Comparison of ENCODE assay signal across 20 mouse cellular contexts in genomic region chr19:6543518-6543917, GRCm38 (mm10). TPM values are rescaled to one million over a fixed set of nuclear protein-coding genes. Genes with fewer than 3 reads are reported as not detected.
DNase-seq lines count a peak whose midpoint lies in the region.
"Had no signal": no experiment of that assay in that cellular context is flagged by ENCODE, and none has a peak within 500 bp of the region (broad histone marks: within the 10 kb centered on the region; RNA-seq: fewer than 3 reads in every experiment).

No protein-coding gene starts in this region.

- intact Hi-C loops in left cerebral cortex, postnatal 4 days (cut with DNase I) = no loop called here

- DNase-seq in cerebellum, postnatal 36 days = peak; percentile 5 to 12
- DNase-seq in cerebellum, adult 9-11 months = no peak
- peak; percentile 42 to 46 for DNase-seq in kidney, adult 8-10 months
- no peak for DNase-seq in kidney, postnatal 14 days
- DNase-seq in left cerebral cortex, postnatal 4 days = peak; percentile 1
- DNase-seq in left cerebral cortex, adult 9 months (ENCODE audit: low spot score in 2 of 2) = no peak
- DNase-seq in adrenal gland, adult 2 months = no peak
- DNase-seq: heart, postnatal 36 days; liver; lung, adult 18-20 months; right cerebral cortex, postnatal 14 days; thymus, postnatal 25 days had no signal

- no peak overlapping the region for H3K4me3 ChIP-seq in brown adipose tissue, adult 24 weeks (ENCODE audit: insufficient read depth, low read depth, low read length)
- H3K4me3 ChIP-seq: embryonic facial prominence, embryonic 10.5 days; forebrain, embryonic 15.5 days; heart, embryonic 13.5 days; midbrain, embryonic 10.5 days; neural tube, embryonic 13.5 days had no signal

- peaks cover 14% of the 10 kb centered on the region for H3K4me1 ChIP-seq in brown adipose tissue, adult 24 weeks (ENCODE audit: control insufficient read depth, insufficient read depth, insufficient read length, low read length)
- H3K4me1 ChIP-seq: heart, embryonic 13.5 days; neural tube, embryonic 13.5 days had no signal

- 0 out of 2 replicates have a peak overlapping the region, but pooled peaks have one; percentile 30 for H3K27ac ChIP-seq in brown adipose tissue, adult 24 weeks (replicated peaks; ENCODE audit: low read depth, low read length)
- H3K27ac ChIP-seq: embryonic facial prominence, embryonic 10.5 days; forebrain, embryonic 15.5 days; heart, embryonic 13.5 days; midbrain, embryonic 10.5 days; neural tube, embryonic 13.5 days had no signal

RNA-seq across cellular contexts. Expression of gene Slc22a12, which starts 0.7 kb away (rescaled TPM):
- under 1 TPM in 1 of 2 experiments, not detected in 1; 0.30 TPM for total RNA-seq in left cerebral cortex, postnatal 4 days (2021)
- polyA plus RNA-seq in brown adipose tissue, adult 24 weeks (2012; ENCODE audit: insufficient read depth, insufficient read length, missing spikeins) = 2.3 TPM in 1 of 2 replicates, not detected in the other
- total RNA-seq in adrenal gland, adult 2 months (2021) = under 1 TPM; 0.37 to 0.45 TPM
- 0.11 and 0.32 TPM in 2 replicates for polyA plus RNA-seq in adrenal gland, adult 2 months (2012; rRNA removed)
- total RNA-seq: ES-E14; heart, postnatal 36 days had no signal
- polyA plus RNA-seq: embryonic facial prominence, embryonic 10.5 days; forebrain, embryonic 15.5 days; heart, embryonic 13.5 days; intestine, embryonic 14.5 days; midbrain, embryonic 10.5 days; neural tube, embryonic 13.5 days had no signal

Comparison
In these comparisons a context has a peak if more than half of its experiments do, and no peak if none do; other contexts are left out.
1. DNase-seq: peak in cerebellum, postnatal 36 days (2 of 2), kidney, adult 8-10 months (2 of 2) and left cerebral cortex, postnatal 4 days (single experiment); none in cerebellum, adult 9-11 months (single experiment), kidney, postnatal 14 days (single experiment), left cerebral cortex, adult 9 months (0 of 2) and adrenal gland, adult 2 months (single experiment).